Mouse (Mus musculus) myocyte (in vitro differentiated cells): ENCODE measurements at regions not wholly inside any gene's neighbourhood (a gene's known extent, or its start where the extent isn't known, plus 50 kb on each side); places are given as distances from the start of the nearest gene placed in this dataset.

Source experiments
- CEBPB ChIP-seq: IDR thresholded peaks from 2 replicates; pipeline ENCODE4 v1.6.1; 2011; ENCODE audit warnings: mild to moderate bottlenecking, moderate library complexity; ENCODE audit not compliant: poor library complexity, insufficient read depth, severe bottlenecking
- MYOG ChIP-seq, 3 experiments: IDR thresholded peaks; one replicate each; pipeline ENCODE4 v1.6.1; 2011; ENCODE audit warnings: control low read depth in 2 of 3, low read depth in 2 of 3, mild to moderate bottlenecking in 2 of 3; ENCODE audit not compliant: insufficient read length in 2 of 3, control insufficient read depth in 1 of 3, insufficient read depth in 1 of 3
- POLR2A ChIP-seq: IDR thresholded peaks from one replicate; pipeline ENCODE4 v1.6.1; 2011; ENCODE audit warnings: low read depth, mild to moderate bottlenecking, control low read depth, moderate library complexity; ENCODE audit not compliant: insufficient read length
- POLR2AphosphoS2 ChIP-seq: IDR thresholded peaks from one replicate; pipeline ENCODE4 v1.6.1; 2011; ENCODE audit warnings: low read depth, control low read depth; ENCODE audit not compliant: insufficient read length
- TCF12 ChIP-seq: IDR thresholded peaks from one replicate; pipeline ENCODE4 v1.6.1; 2011; ENCODE audit warnings: mild to moderate bottlenecking, control low read depth; ENCODE audit not compliant: poor library complexity, insufficient read depth, severe bottlenecking
- TCF3 ChIP-seq: IDR thresholded peaks from one replicate; pipeline ENCODE4 v1.6.1; 2011; ENCODE audit warnings: low read depth, control low read depth; ENCODE audit not compliant: insufficient read length
- USF1 ChIP-seq: IDR thresholded peaks from one replicate; pipeline ENCODE4 v1.6.1; 2011; ENCODE audit warnings: low read depth, mild to moderate bottlenecking, control low read depth, moderate library complexity

DNA sequence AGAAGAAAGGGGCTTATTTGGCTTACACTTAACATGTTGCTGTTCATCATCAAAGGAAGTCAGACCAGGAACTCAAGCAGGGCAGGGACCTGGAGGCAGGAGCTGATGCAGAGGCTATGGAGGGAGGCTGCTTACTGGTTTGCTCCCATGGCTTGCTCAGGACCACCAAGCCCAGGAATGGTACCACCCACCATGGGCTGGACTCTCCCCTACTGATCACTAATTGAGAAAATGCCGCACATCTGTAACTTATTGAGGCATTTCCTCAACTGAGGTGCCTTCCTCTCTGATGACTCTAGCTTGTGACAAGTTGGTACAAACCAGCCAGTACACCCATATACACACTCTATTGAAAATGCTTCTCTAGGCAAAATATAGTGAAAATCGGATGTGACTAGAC lies 138.9 kb upstream of the Krr1 start:
- TF ChIP-seq TCF12 (no peak), POLR2AphosphoS2 (no peak), POLR2A (no peak), MYOG (IDR thresholded peaks at IDR 0.05; ENCODE audit: control insufficient read depth in 1 of 3, insufficient read depth in 1 of 3, insufficient read length in 2 of 3, low read depth in 2 of 3) (no peak), CEBPB (no peak), USF1 (no peak), TCF3 (no peak)
